Mouse (Mus musculus): Measurements from ENCODE around the gene Ubr7. TPM values are rescaled to one million over a fixed set of nuclear protein-coding genes. Genes with fewer than 3 reads are reported as not detected.

Ubr7 gene
- 43.5 and 47.1 TPM in 2 replicates for polyA plus RNA-seq (2014; fragmentation: Nextera tagmentation; extraction: Ambion mirVana)

- Histone ChIP-seq H3K4me3 (ENCODE audit: low read depth, low read length) (peak within 1 kb of the TSS; percentile 86), H3K36me3 (ENCODE audit: control insufficient read depth, insufficient read depth, low read length) (no peaks in the 10 kb centered on the region), H3K4me2 (ENCODE audit: low read depth, low read length) (peak within 1 kb of the TSS; percentile 94), H3K27me3 (ENCODE audit: control insufficient read depth, insufficient read depth, low read length) (no peaks in the 10 kb centered on the region), H3K9me3 (ENCODE audit: control insufficient read depth, low read length) (no peaks in the 10 kb centered on the region), H3K27ac (ENCODE audit: low read depth, low read length) (peak within 1 kb of the TSS; percentile 81), H3K9ac (replicated peaks; ENCODE audit: low read depth, low read length) (peak within 1 kb of the TSS; percentile 74), H3K4me1 (ENCODE audit: control insufficient read depth, insufficient read depth, low read length) (peaks cover 14% of the 10 kb centered on the region)
- under 1% methylated on average over 71 of the region's 73 CpGs for WGBS
- ATAC-seq (ENCODE audit: low read depth), result peak; percentile 96
Measured at GRCm38 (mm10) chr12:102757689-102758402, at the start of gene Ubr7, which contains the start of the genes Gm28051 and Gon7. Gene Ubr7 (plus strand): TSS chr12:102757967. Gene Gm28051 (minus strand): TSS chr12:102757765. Gene Gon7 (minus strand): TSS chr12:102757803.

GRCm38 (mm10) chr12:102708220-102708619 lies 49.5 kb upstream of the Ubr7 start:
- H3K9me3 ChIP-seq (ENCODE audit: control insufficient read depth, low read length), result no peaks in the 10 kb centered on the region
- no peaks in the 10 kb centered on the region for H3K27me3 ChIP-seq (ENCODE audit: control insufficient read depth, insufficient read depth, low read length)
- H3K4me2 ChIP-seq (ENCODE audit: low read depth, low read length), result no peak overlapping the region
- no peak overlapping the region for H3K27ac ChIP-seq (ENCODE audit: low read depth, low read length)
- no peak for ATAC-seq (ENCODE audit: low read depth)
- H3K4me1 ChIP-seq (ENCODE audit: control insufficient read depth, insufficient read depth, low read length), result peaks cover 11% of the 10 kb centered on the region
- no peak overlapping the region for H3K9ac ChIP-seq (replicated peaks; ENCODE audit: low read depth, low read length)
- 74% methylated on average over 11 of the region's 11 CpGs for WGBS
- H3K36me3 ChIP-seq (ENCODE audit: control insufficient read depth, insufficient read depth, low read length), result no peaks in the 10 kb centered on the region
- H3K4me3 ChIP-seq (ENCODE audit: low read depth, low read length), result no peak overlapping the region

GRCm38 (mm10) chr12:102709896-102710295 lies 47.9 kb upstream of the Ubr7 start:
- Histone ChIP-seq H3K4me3 (ENCODE audit: low read depth, low read length) (no peak overlapping the region), H3K4me2 (ENCODE audit: low read depth, low read length) (no peak overlapping the region), H3K4me1 (ENCODE audit: control insufficient read depth, insufficient read depth, low read length) (no peaks in the 10 kb centered on the region), H3K27me3 (ENCODE audit: control insufficient read depth, insufficient read depth, low read length) (no peaks in the 10 kb centered on the region), H3K9ac (replicated peaks; ENCODE audit: low read depth, low read length) (no peak overlapping the region), H3K27ac (ENCODE audit: low read depth, low read length) (no peak overlapping the region), H3K36me3 (ENCODE audit: control insufficient read depth, insufficient read depth, low read length) (no peaks in the 10 kb centered on the region), H3K9me3 (ENCODE audit: control insufficient read depth, low read length) (no peaks in the 10 kb centered on the region)
- ATAC-seq (ENCODE audit: low read depth), result no peak
- 89% methylated on average over 5 of the region's 5 CpGs for WGBS

GRCm38 (mm10) chr12:102710851-102711375 lies 46.9 kb upstream of the Ubr7 start:
- no peaks in the 10 kb centered on the region for H3K27me3 ChIP-seq (ENCODE audit: control insufficient read depth, insufficient read depth, low read length)
- H3K36me3 ChIP-seq (ENCODE audit: control insufficient read depth, insufficient read depth, low read length), result no peaks in the 10 kb centered on the region
- H3K4me1 ChIP-seq (ENCODE audit: control insufficient read depth, insufficient read depth, low read length), result no peaks in the 10 kb centered on the region
- no peak overlapping the region for H3K4me2 ChIP-seq (ENCODE audit: low read depth, low read length)
- no peak for ATAC-seq (ENCODE audit: low read depth)
- H3K9ac ChIP-seq (replicated peaks; ENCODE audit: low read depth, low read length), result no peak overlapping the region
- H3K27ac ChIP-seq (ENCODE audit: low read depth, low read length), result no peak overlapping the region
- no peak overlapping the region for H3K4me3 ChIP-seq (ENCODE audit: low read depth, low read length)
- WGBS, result 56% methylated on average over 4 of the region's 4 CpGs
- H3K9me3 ChIP-seq (ENCODE audit: control insufficient read depth, low read length), result no peaks in the 10 kb centered on the region

GRCm38 (mm10) chr12:102713153-102713865 lies 44.5 kb upstream of the Ubr7 start:
- Histone ChIP-seq H3K4me2 (ENCODE audit: low read depth, low read length) (no peak overlapping the region), H3K27ac (ENCODE audit: low read depth, low read length) (no peak overlapping the region), H3K9ac (replicated peaks; ENCODE audit: low read depth, low read length) (no peak overlapping the region), H3K4me3 (ENCODE audit: low read depth, low read length) (no peak overlapping the region), H3K4me1 (ENCODE audit: control insufficient read depth, insufficient read depth, low read length) (no peaks in the 10 kb centered on the region), H3K36me3 (ENCODE audit: control insufficient read depth, insufficient read depth, low read length) (no peaks in the 10 kb centered on the region), H3K9me3 (ENCODE audit: control insufficient read depth, low read length) (no peaks in the 10 kb centered on the region), H3K27me3 (ENCODE audit: control insufficient read depth, insufficient read depth, low read length) (no peaks in the 10 kb centered on the region)
- 69% methylated on average over 20 of the region's 20 CpGs for WGBS
- ATAC-seq (ENCODE audit: low read depth), result no peak

- ATAC-seq (ENCODE audit: low read depth), result no peak
- H3K27me3 ChIP-seq (ENCODE audit: control insufficient read depth, insufficient read depth, low read length), result no peaks in the 10 kb centered on the region
- no peak overlapping the region for H3K27ac ChIP-seq (ENCODE audit: low read depth, low read length)
- no peaks in the 10 kb centered on the region for H3K36me3 ChIP-seq (ENCODE audit: control insufficient read depth, insufficient read depth, low read length)
- no peak overlapping the region for H3K4me2 ChIP-seq (ENCODE audit: low read depth, low read length)
- 73% methylated on average over 2 of the region's 2 CpGs for WGBS
- H3K9me3 ChIP-seq (ENCODE audit: control insufficient read depth, low read length), result no peaks in the 10 kb centered on the region
- H3K9ac ChIP-seq (replicated peaks; ENCODE audit: low read depth, low read length), result no peak overlapping the region
- no peaks in the 10 kb centered on the region for H3K4me1 ChIP-seq (ENCODE audit: control insufficient read depth, insufficient read depth, low read length)
- H3K4me3 ChIP-seq (ENCODE audit: low read depth, low read length), result no peak overlapping the region
Measured at GRCm38 (mm10) chr12:102714116-102714515, 43.7 kb upstream of the Ubr7 start.

- ATAC-seq (ENCODE audit: low read depth), result no peak
- Histone ChIP-seq H3K9me3 (ENCODE audit: control insufficient read depth, low read length) (no peaks in the 10 kb centered on the region), H3K4me1 (ENCODE audit: control insufficient read depth, insufficient read depth, low read length) (no peaks in the 10 kb centered on the region), H3K9ac (replicated peaks; ENCODE audit: low read depth, low read length) (no peak overlapping the region), H3K27me3 (ENCODE audit: control insufficient read depth, insufficient read depth, low read length) (no peaks in the 10 kb centered on the region), H3K4me3 (ENCODE audit: low read depth, low read length) (no peak overlapping the region), H3K4me2 (ENCODE audit: low read depth, low read length) (no peak overlapping the region), H3K27ac (ENCODE audit: low read depth, low read length) (no peak overlapping the region), H3K36me3 (ENCODE audit: control insufficient read depth, insufficient read depth, low read length) (no peaks in the 10 kb centered on the region)
- 85% methylated on average over 10 of the region's 10 CpGs for WGBS
Measured at GRCm38 (mm10) chr12:102714654-102715395, 42.9 kb upstream of the Ubr7 start.

- H3K9ac ChIP-seq (replicated peaks; ENCODE audit: low read depth, low read length), result no peak overlapping the region
- 28% methylated on average over 13 of the region's 13 CpGs for WGBS
- ATAC-seq (ENCODE audit: low read depth), result peak; percentile 89
Measured at GRCm38 (mm10) chr12:102719552-102720315, 38.0 kb upstream of the Ubr7 start.

More at GRCm38 (mm10) chr12:102719552-102720315, 38.0 kb upstream of the Ubr7 start:
- no peak overlapping the region for H3K4me3 ChIP-seq (ENCODE audit: low read depth, low read length)
- H3K9me3 ChIP-seq (ENCODE audit: control insufficient read depth, low read length), result no peaks in the 10 kb centered on the region
- H3K27me3 ChIP-seq (ENCODE audit: control insufficient read depth, insufficient read depth, low read length), result no peaks in the 10 kb centered on the region
- H3K4me1 ChIP-seq (ENCODE audit: control insufficient read depth, insufficient read depth, low read length), result no peaks in the 10 kb centered on the region
- H3K27ac ChIP-seq (ENCODE audit: low read depth, low read length), result no peak overlapping the region
- H3K36me3 ChIP-seq (ENCODE audit: control insufficient read depth, insufficient read depth, low read length), result no peaks in the 10 kb centered on the region
- no peak overlapping the region for H3K4me2 ChIP-seq (ENCODE audit: low read depth, low read length)
